Mouse (Mus musculus) hindbrain, embryonic 14.5 days (tissue): ENCODE results near the gene Gm47969. TPM values are rescaled to one million over a fixed set of nuclear protein-coding genes. Genes with fewer than 3 reads are reported as not detected.
"Not testable (repeated sequence)": the region's sequence is repeated elsewhere in the genome, so short reads cannot be mapped to it uniquely, and the experiment has no call there.

Experiments used
- ATAC-seq: fragments of 200-750 bp; cut with Nextera tagmentation; 2 replicates; pipeline ENCODE4 v1.8.0; 2017; ENCODE audit warnings: moderate number of reproducible peaks, mild to moderate bottlenecking, moderate TSS enrichment, moderate library complexity; ENCODE audit not compliant: low FRiP score
- DNase-seq: peaks from one replicate; pipeline ENCODE4 v3.0.0-alpha.2; 2015; ENCODE audit warnings: low spot score
- H3K27ac ChIP-seq: fragments of 300-500 bp; sonication (generic); 2 replicates; pipeline ENCODE4 v1.5.1; 2014; ENCODE audit warnings: mild to moderate bottlenecking, moderate library complexity
- H3K27me3 ChIP-seq: fragments of 300-500 bp; sonication (generic); 2 replicates; pipeline ENCODE4 v1.6.1; 2014; ENCODE audit warnings: mild to moderate bottlenecking, low read length, mixed read lengths; ENCODE audit not compliant: control insufficient read depth, insufficient read depth
- H3K36me3 ChIP-seq: fragments of 300-500 bp; sonication (generic); replicated peaks from 2 replicates; pipeline ENCODE4 v1.6.1; 2014; ENCODE audit not compliant: control insufficient read depth, insufficient read depth
- H3K4me1 ChIP-seq: fragments of 300-500 bp; sonication (generic); replicated peaks from 2 replicates; pipeline ENCODE4 v1.6.1; 2014; ENCODE audit warnings: antibody characterized with exemption, low read length, mixed read lengths; ENCODE audit not compliant: control insufficient read depth, insufficient read depth
- H3K4me2 ChIP-seq: fragments of 300-500 bp; sonication (generic); replicated peaks from 2 replicates; pipeline ENCODE4 v1.6.1; 2014; ENCODE audit warnings: mild to moderate bottlenecking, moderate library complexity
- H3K4me3 ChIP-seq: fragments of 300-500 bp; sonication (generic); replicated peaks from 2 replicates; pipeline ENCODE4 v1.5.1; 2014; ENCODE audit warnings: mild to moderate bottlenecking, low read length
- H3K9ac ChIP-seq: fragments of 300-500 bp; sonication (generic); 2 replicates; pipeline ENCODE4 v1.6.1; 2014
- H3K9me3 ChIP-seq: fragments of 300-500 bp; sonication (generic); 2 replicates; pipeline ENCODE4 v1.6.1; 2016; ENCODE audit warnings: low read length; ENCODE audit not compliant: control insufficient read depth
- WGBS: fragments of 180-500 bp; shearing (Covaris S2); extraction: QIAGEN DNeasy Blood & Tissue Kit; methylation state at CpG from one replicate; pipeline ENCODE4 v1.1.7; 2014; 5-methylcytosine and 5-hydroxymethylcytosine counted together
- polyA plus RNA-seq: library from polyadenylated mRNA; unstranded; fragments of >200 nt; fragmentation: Nextera tagmentation; extraction: Ambion mirVana; gene quantifications from 2 replicates; pipeline ENCODE4 v1.2.1, GENCODE M21; 2014

Gene Gm47969
- not detected in 2 replicates for polyA plus RNA-seq

- WGBS, result 96% methylated on average over 5 of the region's 5 CpGs
- ATAC-seq, result no peak
These were observed at the start of gene Gm47969 for GRCm38 (mm10) chr1:83044882-83045427. TSS of gene Gm47969 (plus strand) at chr1:83044932.

GRCm38 (mm10) chr1:83000306-83000705, 44.4 kb upstream of the Gm47969 start, which contains the start of gene Gm47959:
TSS of gene Gm47959 (plus strand) at chr1:83000548.
- not testable (repeated sequence) for H3K27me3 ChIP-seq, DNase-seq, H3K9ac ChIP-seq, ATAC-seq, H3K4me1 ChIP-seq, H3K4me2 ChIP-seq, H3K4me3 ChIP-seq, H3K27ac ChIP-seq, H3K36me3 ChIP-seq, H3K9me3 ChIP-seq
- 96% methylated on average over 9 of the region's 9 CpGs for WGBS

More at GRCm38 (mm10) chr1:83044882-83045427, at the start of gene Gm47969:
- no peak for DNase-seq
- no peaks in the 10 kb centered on the region for H3K36me3 ChIP-seq
- no peak within 1 kb of the TSS for H3K9ac ChIP-seq
- H3K4me1 ChIP-seq, result no peaks in the 10 kb centered on the region
- H3K4me2 ChIP-seq, result no peak within 1 kb of the TSS
- no peak within 1 kb of the TSS for H3K4me3 ChIP-seq
- H3K27me3 ChIP-seq, result no peaks in the 10 kb centered on the region
- H3K9me3 ChIP-seq, result no peaks in the 10 kb centered on the region
- H3K27ac ChIP-seq, result no peak within 1 kb of the TSS

GRCm38 (mm10) chr1:83006218-83007179, 38.2 kb upstream of the Gm47969 start:
- ATAC-seq, result no peak
- Histone ChIP-seq H3K27ac (no peak overlapping the region), H3K4me3 (no peak overlapping the region), H3K36me3 (no peaks in the 10 kb centered on the region), H3K9ac (no peak overlapping the region), H3K27me3 (no peaks in the 10 kb centered on the region), H3K4me2 (no peak overlapping the region), H3K4me1 (no peaks in the 10 kb centered on the region), H3K9me3 (no peaks in the 10 kb centered on the region)
- WGBS, result 88% methylated on average over 8 of the region's 8 CpGs
- DNase-seq, result no peak

- DNase-seq (no peak), ATAC-seq (no peak)
- no peaks in the 10 kb centered on the region for H3K4me1 ChIP-seq
- WGBS, result 76% methylated on average over 6 of the region's 6 CpGs
- H3K9me3 ChIP-seq, result no peaks in the 10 kb centered on the region
- no peaks in the 10 kb centered on the region for H3K36me3 ChIP-seq
- H3K27ac ChIP-seq, result no peak overlapping the region
- no peaks in the 10 kb centered on the region for H3K27me3 ChIP-seq
- H3K4me3 ChIP-seq, result no peak overlapping the region
- H3K9ac ChIP-seq, result no peak overlapping the region
- no peak overlapping the region for H3K4me2 ChIP-seq
These were observed 37.3 kb upstream of the Gm47969 start for GRCm38 (mm10) chr1:83007471-83007870.

GRCm38 (mm10) chr1:83014477-83014876, 30.3 kb upstream of the Gm47969 start:
- Histone ChIP-seq H3K27ac (no peak overlapping the region), H3K4me2 (no peak overlapping the region), H3K4me1 (no peaks in the 10 kb centered on the region), H3K27me3 (no peaks in the 10 kb centered on the region), H3K4me3 (no peak overlapping the region), H3K9ac (no peak overlapping the region), H3K9me3 (no peaks in the 10 kb centered on the region), H3K36me3 (no peaks in the 10 kb centered on the region)
- DNase-seq, result no peak
- no peak for ATAC-seq
- WGBS, result 96% methylated on average over 3 of the region's 3 CpGs

GRCm38 (mm10) chr1:83015329-83015879, 29.3 kb upstream of the Gm47969 start:
- WGBS, result 81% methylated on average over 10 of the region's 10 CpGs
- ATAC-seq (no peak), DNase-seq (no peak)
- Histone ChIP-seq H3K4me3 (no peak overlapping the region), H3K36me3 (no peaks in the 10 kb centered on the region), H3K27ac (no peak overlapping the region), H3K4me1 (no peaks in the 10 kb centered on the region), H3K27me3 (no peaks in the 10 kb centered on the region), H3K9ac (no peak overlapping the region), H3K9me3 (no peaks in the 10 kb centered on the region), H3K4me2 (no peak overlapping the region)

- Histone ChIP-seq H3K27ac (no peak overlapping the region), H3K36me3 (no peaks in the 10 kb centered on the region), H3K9ac (no peak overlapping the region), H3K4me1 (no peaks in the 10 kb centered on the region), H3K9me3 (no peaks in the 10 kb centered on the region), H3K4me3 (no peak overlapping the region), H3K27me3 (no peaks in the 10 kb centered on the region), H3K4me2 (no peak overlapping the region)
- 86% methylated on average over 1 of the region's 1 CpGs for WGBS
- ATAC-seq, result no peak
- no peak for DNase-seq
These were observed 28.2 kb upstream of the Gm47969 start for GRCm38 (mm10) chr1:83016556-83016955.

- DNase-seq (no peak), ATAC-seq (no peak)
- no peak overlapping the region for H3K4me3 ChIP-seq
- H3K4me2 ChIP-seq, result no peak overlapping the region
- no peak overlapping the region for H3K27ac ChIP-seq
- H3K9ac ChIP-seq, result no peak overlapping the region
- H3K4me1 ChIP-seq, result no peaks in the 10 kb centered on the region
- H3K36me3 ChIP-seq, result no peaks in the 10 kb centered on the region
- H3K27me3 ChIP-seq, result no peaks in the 10 kb centered on the region
- WGBS, result 47% methylated on average over 1 of the region's 1 CpGs
- H3K9me3 ChIP-seq, result no peaks in the 10 kb centered on the region
These were observed 12.8 kb upstream of the Gm47969 start for GRCm38 (mm10) chr1:83031950-83032349.

- 93% methylated on average over 6 of the region's 6 CpGs for WGBS
- Histone ChIP-seq H3K4me1 (0 out of 2 replicates have a peak, but pooled peaks cover under 1% of the 10 kb centered on the region), H3K9me3 (no peaks in the 10 kb centered on the region), H3K36me3 (no peaks in the 10 kb centered on the region), H3K4me3 (no peak overlapping the region), H3K4me2 (no peak overlapping the region), H3K27me3 (no peaks in the 10 kb centered on the region), H3K9ac (no peak overlapping the region), H3K27ac (no peak overlapping the region)
- DNase-seq (no peak), ATAC-seq (no peak)
These were observed 12.2 kb upstream of the Gm47969 start for GRCm38 (mm10) chr1:83032508-83032907.
